Mouse (Mus musculus) lung, embryonic 14.5 days (tissue): ENCODE results near the gene Nob1. TPM values are rescaled to one million over a fixed set of nuclear protein-coding genes. Genes with fewer than 3 reads are reported as not detected.
A peak's percentile ranks its signal among the peaks of the same experiment; 100 is the strongest.

Experiments used
- ATAC-seq: fragments of 200-750 bp; cut with Nextera tagmentation; 2 replicates; pipeline ENCODE4 v1.8.0; 2017; ENCODE audit warnings: mild to moderate bottlenecking, moderate TSS enrichment, moderate library complexity; ENCODE audit not compliant: insufficient read depth
- DNase-seq: peaks from one replicate; pipeline ENCODE4 v3.0.0-alpha.2; 2015
- H3K27ac ChIP-seq: fragments of 300-500 bp; sonication (generic); 2 replicates; pipeline ENCODE4 v1.5.1; 2014; ENCODE audit warnings: low read depth, mild to moderate bottlenecking, moderate library complexity
- H3K27me3 ChIP-seq: fragments of 300-500 bp; sonication (generic); 2 replicates; pipeline ENCODE4 v1.6.1; 2014; ENCODE audit warnings: low read length, control low read depth; ENCODE audit not compliant: insufficient read depth
- H3K36me3 ChIP-seq: fragments of 300-500 bp; sonication (generic); 2 replicates; pipeline ENCODE4 v1.6.1; 2014; ENCODE audit warnings: control low read depth; ENCODE audit not compliant: insufficient read depth
- H3K4me1 ChIP-seq: fragments of 300-500 bp; sonication (generic); 2 replicates; pipeline ENCODE4 v1.6.1; 2014; ENCODE audit warnings: antibody characterized with exemption, control low read depth; ENCODE audit not compliant: insufficient read depth
- H3K4me2 ChIP-seq: fragments of 300-500 bp; sonication (generic); 2 replicates; pipeline ENCODE4 v1.6.1; 2014; ENCODE audit warnings: mild to moderate bottlenecking
- H3K4me3 ChIP-seq: fragments of 300-500 bp; sonication (generic); 2 replicates; pipeline ENCODE4 v1.5.1; 2014; ENCODE audit warnings: low read depth, low read length
- H3K9ac ChIP-seq: fragments of 300-500 bp; sonication (generic); 2 replicates; pipeline ENCODE4 v1.6.1; 2014
- H3K9me3 ChIP-seq: fragments of 300-500 bp; sonication (generic); 2 replicates; pipeline ENCODE4 v1.6.1; 2016; ENCODE audit warnings: low read depth, low read length, control low read depth
- CTCF ChIP-seq: IDR thresholded peaks from 2 replicates; pipeline ENCODE4 v1.5.1; 2016; ENCODE audit warnings: antibody characterized with exemption, low read depth
- WGBS: fragments of 180-500 bp; shearing (Covaris S2); extraction: QIAGEN DNeasy Blood & Tissue Kit; methylation state at CpG from one replicate; pipeline ENCODE4 v1.1.7; 2014; 5-methylcytosine and 5-hydroxymethylcytosine counted together
- polyA plus RNA-seq: library from polyadenylated mRNA; unstranded; fragments of >200 nt; fragmentation: Nextera tagmentation; extraction: Ambion mirVana; gene quantifications from 2 replicates; pipeline ENCODE4 v1.2.1, GENCODE M21; 2014

Gene Nob1
- polyA plus RNA-seq, 1 experiment from 2014 or later, result 82.0 TPM

DNA sequence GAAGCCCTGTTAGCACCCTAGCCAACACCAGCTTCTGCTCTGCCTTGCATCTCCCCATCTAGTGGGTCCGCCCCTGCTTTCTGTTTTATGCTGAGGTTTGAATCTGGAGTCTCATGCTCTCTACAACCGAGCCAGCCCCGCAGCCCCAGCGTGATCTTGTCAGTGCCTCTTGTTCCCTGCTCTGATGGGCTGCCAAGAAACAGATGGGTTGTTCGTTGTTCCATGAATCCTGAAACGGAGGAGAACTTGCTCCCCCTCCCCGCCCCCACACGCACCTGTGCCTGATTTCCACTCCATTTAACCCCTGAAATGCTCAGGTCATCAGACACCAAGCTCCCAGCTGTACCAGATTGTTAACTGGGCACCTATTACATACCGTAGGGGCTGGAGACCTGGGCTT lies 25.4 kb downstream of the Nob1 start:
- no peaks in the 10 kb centered on the region for H3K9me3 ChIP-seq
- 35% methylated on average over 9 of the region's 9 CpGs for WGBS
- no peaks in the 10 kb centered on the region for H3K27me3 ChIP-seq
- H3K4me1 ChIP-seq, result peaks cover 3% of the 10 kb centered on the region; the same call in 1 of the 2 replicates
- ATAC-seq, result no peak
- DNase-seq, result no peak
- no peak overlapping the region for H3K27ac ChIP-seq
- no peak overlapping the region for H3K9ac ChIP-seq
- no peak overlapping the region for H3K4me3 ChIP-seq
- no peak for TF ChIP-seq CTCF
- no peaks in the 10 kb centered on the region for H3K36me3 ChIP-seq
- no peak overlapping the region for H3K4me2 ChIP-seq

DNA sequence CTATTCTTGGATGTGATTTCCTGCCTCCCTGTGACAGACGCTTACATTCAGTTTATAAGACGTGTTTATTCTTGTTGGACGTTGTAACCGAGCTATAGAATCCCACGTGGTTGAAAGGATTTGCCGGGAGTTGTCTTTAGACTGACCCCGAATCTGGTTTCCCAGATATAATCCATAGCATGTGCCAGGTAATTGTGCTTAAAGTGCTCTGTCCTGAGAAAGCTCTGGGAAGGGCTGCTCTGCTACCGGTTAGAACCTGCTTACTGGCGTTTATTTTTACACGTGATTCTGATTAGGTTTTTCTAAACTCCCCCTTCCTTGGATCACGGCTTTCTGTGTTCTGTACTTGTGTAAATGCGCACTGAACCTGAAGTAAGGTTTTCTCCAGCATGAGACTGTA lies 27.2 kb downstream of the Nob1 start:
- Histone ChIP-seq H3K9me3 (no peaks in the 10 kb centered on the region), H3K4me1 (peaks cover 3% of the 10 kb centered on the region; the same call in 1 of the 2 replicates), H3K4me2 (no peak overlapping the region), H3K27ac (no peak overlapping the region), H3K36me3 (no peaks in the 10 kb centered on the region), H3K9ac (no peak overlapping the region), H3K27me3 (no peaks in the 10 kb centered on the region), H3K4me3 (no peak overlapping the region)
- no peak for TF ChIP-seq CTCF
- WGBS, result 38% methylated on average over 12 of the region's 12 CpGs
- ATAC-seq, result no peak
- DNase-seq, result no peak

DNA sequence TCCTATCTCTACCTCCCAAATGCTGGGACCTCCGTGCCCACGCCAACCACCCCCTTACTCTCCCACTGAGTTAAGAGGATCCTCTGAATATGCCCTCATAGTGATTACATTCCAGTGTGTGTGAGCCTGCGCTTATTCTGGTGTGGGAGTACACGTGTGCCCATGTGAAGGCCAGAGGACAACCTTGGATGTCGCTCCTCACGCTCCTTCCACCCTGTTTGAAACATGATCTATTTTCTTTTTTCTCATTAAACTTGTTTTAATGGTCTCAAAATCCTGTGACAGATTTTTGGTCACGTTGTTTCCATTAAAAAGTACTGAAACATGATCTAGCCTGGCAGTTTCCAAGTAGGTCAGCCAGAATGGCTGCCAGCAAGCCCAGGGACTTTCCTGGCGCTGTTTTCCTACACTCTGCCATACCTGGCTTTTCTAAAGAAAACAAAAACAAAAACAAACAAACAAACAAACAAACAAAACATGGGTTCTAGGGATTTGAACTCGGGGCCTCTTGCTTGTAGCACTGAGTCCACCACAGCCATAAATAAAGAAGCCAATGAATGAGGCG lies 28.7 kb downstream of the Nob1 start:
- ATAC-seq, result no peak
- Histone ChIP-seq H3K9ac (no peak overlapping the region), H3K36me3 (no peaks in the 10 kb centered on the region), H3K4me3 (no peak overlapping the region), H3K27me3 (no peaks in the 10 kb centered on the region), H3K27ac (no peak overlapping the region), H3K9me3 (no peaks in the 10 kb centered on the region), H3K4me2 (no peak overlapping the region), H3K4me1 (no peaks in the 10 kb centered on the region)
- WGBS, result 78% methylated on average over 10 of the region's 10 CpGs
- TF ChIP-seq CTCF, result no peak
- DNase-seq, result no peak

DNA sequence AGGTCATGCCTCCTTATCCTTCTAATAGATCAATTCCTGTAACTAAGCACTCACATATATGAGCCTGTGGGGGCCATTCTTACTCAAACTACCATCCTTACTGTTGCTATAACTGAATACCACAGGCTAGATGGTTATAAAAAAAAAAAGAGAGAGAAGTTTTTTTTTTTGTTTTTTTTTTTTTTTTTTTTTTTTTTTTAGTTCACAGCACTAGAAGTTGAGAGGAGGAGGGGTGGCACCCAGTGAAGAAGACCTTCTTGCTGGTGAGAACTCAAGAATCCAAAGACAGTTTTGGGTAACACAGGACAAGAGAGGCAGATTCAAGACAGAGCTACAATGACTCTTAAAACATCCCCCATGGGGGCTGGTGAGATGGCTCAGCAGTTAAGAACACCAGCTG lies 29.5 kb downstream of the Nob1 start:
- no peak for DNase-seq
- Histone ChIP-seq H3K36me3 (no peaks in the 10 kb centered on the region), H3K27me3 (no peaks in the 10 kb centered on the region), H3K9me3 (no peaks in the 10 kb centered on the region), H3K4me1 (no peaks in the 10 kb centered on the region), H3K9ac (no peak overlapping the region), H3K4me2 (no peak overlapping the region), H3K27ac (no peak overlapping the region), H3K4me3 (no peak overlapping the region)
- ATAC-seq, result no peak
- TF ChIP-seq CTCF, result no peak

DNA sequence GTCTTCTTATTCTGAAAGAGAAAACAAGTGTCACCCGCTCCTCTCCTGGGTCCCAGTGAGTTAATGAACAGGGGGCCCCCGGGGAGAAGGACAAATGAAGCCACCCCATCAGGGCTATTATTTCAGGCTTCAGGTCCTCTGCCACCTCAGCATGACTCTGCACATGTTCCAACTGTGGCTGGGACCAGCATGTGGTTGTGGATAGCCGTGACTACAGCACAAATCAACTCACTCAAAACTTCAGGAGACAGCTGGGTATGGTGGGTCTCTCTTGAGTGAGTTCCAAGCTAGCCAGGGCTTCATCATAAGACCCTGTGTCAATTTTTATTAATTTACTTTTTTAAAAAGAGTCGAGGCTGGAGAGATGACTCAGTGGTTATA lies 33.7 kb downstream of the Nob1 start:
- no peak for ATAC-seq
- Histone ChIP-seq H3K27me3 (no peaks in the 10 kb centered on the region), H3K36me3 (no peaks in the 10 kb centered on the region), H3K4me3 (no peak overlapping the region), H3K9me3 (no peaks in the 10 kb centered on the region), H3K4me1 (peaks cover 5% of the 10 kb centered on the region), H3K27ac (no peak overlapping the region), H3K9ac (no peak overlapping the region), H3K4me2 (no peak overlapping the region)
- DNase-seq, result no peak
- 67% methylated on average over 4 of the region's 4 CpGs for WGBS
- no peak for TF ChIP-seq CTCF

DNA sequence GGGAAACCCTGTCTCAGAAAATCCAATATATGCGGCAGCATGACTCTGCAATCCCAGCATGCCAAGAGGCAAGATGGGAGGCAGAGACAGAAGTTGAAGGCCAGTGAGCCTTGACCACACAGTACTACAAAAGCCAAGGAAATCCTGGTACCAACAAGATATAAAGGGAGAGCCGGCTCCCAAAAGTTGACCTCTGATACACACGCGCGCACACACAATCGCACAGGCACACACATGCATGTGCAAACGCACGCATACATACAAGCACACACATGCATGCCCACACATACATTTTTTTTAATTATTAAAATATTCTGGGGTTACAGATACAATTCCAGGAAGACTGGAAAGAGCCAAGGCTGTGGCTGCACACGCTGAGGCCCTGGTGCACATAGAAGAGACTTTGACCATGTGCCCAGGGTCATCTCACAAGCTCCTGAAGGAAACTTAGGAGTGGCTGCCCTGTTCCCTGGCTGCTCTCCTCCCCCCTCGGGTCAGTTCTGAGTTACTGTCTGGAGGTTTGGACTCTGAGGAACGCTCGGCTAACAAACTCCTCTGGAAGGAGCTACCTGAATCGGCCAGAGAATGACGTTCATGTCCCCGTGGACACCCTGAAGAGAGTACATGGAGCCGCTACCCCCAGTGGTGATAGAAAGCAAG lies 34.2 kb downstream of the Nob1 start:
- no peak for TF ChIP-seq CTCF
- DNase-seq (no peak), ATAC-seq (no peak)
- no peak overlapping the region for H3K4me2 ChIP-seq
- no peak overlapping the region for H3K4me3 ChIP-seq
- no peaks in the 10 kb centered on the region for H3K27me3 ChIP-seq
- peaks cover 5% of the 10 kb centered on the region for H3K4me1 ChIP-seq
- no peaks in the 10 kb centered on the region for H3K36me3 ChIP-seq
- no peaks in the 10 kb centered on the region for H3K9me3 ChIP-seq
- WGBS, result 87% methylated on average over 16 of the region's 16 CpGs
- H3K9ac ChIP-seq, result no peak overlapping the region
- no peak overlapping the region for H3K27ac ChIP-seq

DNA sequence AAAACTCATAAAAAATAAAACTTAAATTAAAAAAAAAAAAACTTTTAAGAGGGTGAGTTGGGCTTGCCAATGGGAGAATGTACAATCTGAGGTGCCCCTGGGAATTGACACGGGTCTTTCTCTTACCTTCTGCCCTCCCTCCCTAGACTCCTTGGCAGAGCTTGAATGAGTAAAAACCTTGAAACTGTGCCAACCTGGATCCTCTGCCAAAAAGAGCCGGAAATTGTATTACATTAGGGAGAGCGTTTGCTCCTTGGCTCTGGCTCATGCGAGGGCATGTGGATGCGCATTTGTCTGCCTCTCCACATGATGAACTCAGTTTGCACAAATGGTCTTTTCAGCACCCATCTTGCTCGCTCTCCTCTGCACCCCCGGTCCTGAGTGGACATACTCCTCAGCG lies 35.3 kb downstream of the Nob1 start:
- no peaks in the 10 kb centered on the region for H3K36me3 ChIP-seq
- no peaks in the 10 kb centered on the region for H3K9me3 ChIP-seq
- no peak overlapping the region for H3K4me3 ChIP-seq
- no peaks in the 10 kb centered on the region for H3K27me3 ChIP-seq
- ATAC-seq, result peak; percentile 45
- no peak for TF ChIP-seq CTCF
- no peak overlapping the region for H3K4me2 ChIP-seq
- no peak overlapping the region for H3K27ac ChIP-seq
- peak; percentile 94 for DNase-seq
- 45% methylated on average over 8 of the region's 8 CpGs for WGBS
- no peak overlapping the region for H3K9ac ChIP-seq
- H3K4me1 ChIP-seq, result peaks cover 5% of the 10 kb centered on the region
